ENCODE assay signal across 9 mouse cellular contexts in the genomic region with DNA sequence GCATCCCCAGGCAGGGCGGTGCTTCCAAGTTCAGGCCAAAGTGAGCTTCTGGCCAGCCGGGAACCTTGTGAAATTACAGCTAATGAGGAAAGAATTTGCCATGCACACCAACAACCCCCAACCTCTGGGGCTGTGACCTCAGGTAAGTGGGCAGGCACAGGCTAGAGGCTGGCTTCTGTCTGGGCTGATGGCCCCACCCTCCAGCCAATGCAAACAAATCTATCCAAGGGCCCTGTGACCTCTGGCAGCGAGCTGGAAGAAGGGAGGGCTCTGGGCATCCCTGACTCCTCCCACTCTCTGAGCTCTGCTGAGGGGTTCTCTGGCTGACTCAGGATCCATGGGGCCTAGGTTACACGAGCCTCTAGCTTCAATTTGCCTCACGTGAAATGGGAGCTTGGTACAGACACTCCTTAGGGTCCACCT. TPM values are rescaled to one million over a fixed set of nuclear protein-coding genes. Genes with fewer than 3 reads are reported as not detected.
DNase-seq lines count a peak whose midpoint lies in the region; ATAC-seq and TF ChIP-seq lines count a peak whose summit lies in the region.
"Had no signal": no experiment of that assay in that cellular context is flagged by ENCODE, and none has a peak within 500 bp of the region (broad histone marks: within the 10 kb centered on the region; RNA-seq: fewer than 3 reads in every experiment).

No protein-coding gene starts in this region.

- H3K27me3 ChIP-seq in heart, adult 2 months (ENCODE audit: control insufficient read depth, insufficient read depth, low read length), result no peaks in the 10 kb centered on the region

- no peaks in the 10 kb centered on the region for H3K4me1 ChIP-seq in heart, adult 2 months (ENCODE audit: control insufficient read depth, insufficient read depth, low read length)

- WGBS in heart, adult 2 months, result 28% methylated on average over 5 of the region's 5 CpGs

- TF ChIP-seq EP300 in heart, adult 2 months (IDR thresholded peaks at IDR 0.05; ENCODE audit: insufficient read depth, low read depth, low read length), result no peak

- intact Hi-C loops in heart, adult 2 months (cut with DNase I), result no loop called here

- ATAC-seq in erythroid progenitor cell, adult 5-6 weeks (replicated peaks; ENCODE audit: low FRiP score, poor library complexity, severe bottlenecking), result no peak

- H3K79me2 ChIP-seq in heart, adult 2 months (replicated peaks; ENCODE audit: control insufficient read depth, insufficient read depth, low read length), result no peaks in the 10 kb centered on the region

- H3K27ac ChIP-seq in heart, adult 2 months, result no peak overlapping the region

- no peak for TF ChIP-seq CTCF in heart, adult 2 months (IDR thresholded peaks at IDR 0.05)

- no peak overlapping the region for H3K4me3 ChIP-seq in heart, adult 2 months
- H3K4me3 ChIP-seq: myocyte had no signal

- DNase-seq in adrenal gland, adult 2 months, result peak; percentile 63
- no peak for DNase-seq in adrenal gland, postnatal 4 days (ENCODE audit: low spot score in 2 of 2)
- DNase-seq in heart, adult 2 months, result peak; percentile 27 to 44
- peak; percentile 70 for DNase-seq in kidney, postnatal 14 days
- peak; percentile 83 for DNase-seq in lung, postnatal 36 days
- DNase-seq in MN1 (ENCODE audit: low spot score), result no peak
- DNase-seq in cerebellum, adult 18-20 months, result no peak

- no peak for TF ChIP-seq POLR2A in heart, adult 2 months (IDR thresholded peaks at IDR 0.05; ENCODE audit: insufficient read depth, low read depth, low read length)

- no peak overlapping the region for H3K9ac ChIP-seq in heart, adult 2 months (ENCODE audit: low read depth, low read length)

- no peaks in the 10 kb centered on the region for H3K36me3 ChIP-seq in heart, adult 2 months (ENCODE audit: control insufficient read depth, insufficient read depth, low read length)

RNA-seq across cellular contexts. Expression of a gene that starts 56.5 kb away (rescaled TPM):
- total RNA-seq in adrenal gland, adult 2 months (2021), result 10 to 100 TPM; 19.8 to 27.6 TPM
- polyA plus RNA-seq in adrenal gland, adult 2 months (2012; rRNA removed), result 9.8 and 16.1 TPM in 2 replicates
- total RNA-seq in adrenal gland, postnatal 4 days (2021), result 10 to 100 TPM; 50.2 to 51.1 TPM
- total RNA-seq in heart, adult 2 months (2021), result 10 to 100 TPM; 15.7 to 15.9 TPM
- 23.5 and 27.8 TPM in 2 replicates for polyA plus RNA-seq in heart, adult 2 months (2012; rRNA removed)
- 4.3 and 10.9 TPM in 2 replicates for total RNA-seq in erythroid progenitor cell, adult 5-6 weeks (2015; ENCODE audit: low replicate concordance)
- 6.2 and 11.2 TPM in 2 replicates for total RNA-seq in erythroid progenitor cell, adult 5-6 weeks (2017; ENCODE audit: low replicate concordance)

Comparison
In these comparisons a context has a peak if more than half of its experiments do, and no peak if none do; other contexts are left out.
1. DNase-seq: peak in adrenal gland, adult 2 months (single experiment), heart, adult 2 months (2 of 2), kidney, postnatal 14 days (single experiment) and lung, postnatal 36 days (single experiment); none in adrenal gland, postnatal 4 days (0 of 2), MN1 (single experiment) and cerebellum, adult 18-20 months (0 of 2).